Mouse (Mus musculus): ENCODE measurements around the gene Nav3. TPM values are rescaled to one million over a fixed set of nuclear protein-coding genes. Genes with fewer than 3 reads are reported as not detected.
"Not testable (repeated sequence)": the region's sequence is repeated elsewhere in the genome, so short reads cannot be mapped to it uniquely, and the experiment has no call there.

The Nav3 gene
- total and polyA plus RNA-seq, 2 experiments, result 0.01 to 0.28 TPM

DNA sequence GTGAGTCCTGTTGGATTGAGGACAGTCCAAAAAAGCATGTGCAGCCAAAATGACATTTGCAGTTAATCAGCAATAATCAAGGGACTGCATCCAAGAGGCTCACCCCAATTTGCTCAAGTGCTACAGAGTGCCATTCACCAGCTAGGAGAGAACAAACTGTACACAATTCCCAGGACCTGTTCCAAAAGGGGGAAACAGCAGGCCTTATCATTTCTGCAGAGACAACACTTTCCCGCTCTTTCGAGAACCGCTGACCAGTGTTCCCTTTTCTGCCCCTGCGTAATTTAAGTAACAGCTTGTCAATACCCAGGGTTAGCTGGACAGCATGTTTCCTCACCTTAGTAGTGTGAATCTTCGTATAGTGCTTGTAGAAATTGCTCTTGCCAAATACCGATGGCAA lies 55.4 kb downstream of the Nav3 start:
- H3K27ac ChIP-seq (replicated peaks; ENCODE audit: insufficient read depth, low read depth, low read length), result no peak overlapping the region
- H3K27me3 ChIP-seq (ENCODE audit: control insufficient read depth, insufficient read depth, low read length), result no peaks in the 10 kb centered on the region
- no peaks in the 10 kb centered on the region for H3K36me3 ChIP-seq (ENCODE audit: control insufficient read depth, insufficient read depth, low read length)
- whole genome bisulfite sequencing, result 79% methylated on average over 6 of the region's 6 CpGs
- no peaks in the 10 kb centered on the region for H3K4me1 ChIP-seq (ENCODE audit: control insufficient read depth, insufficient read depth, low read length)
- H3K4me3 ChIP-seq (ENCODE audit: insufficient read depth, low read depth, low read length), result no peak overlapping the region
- no peaks in the 10 kb centered on the region for H3K79me2 ChIP-seq (ENCODE audit: control insufficient read depth, insufficient read depth, low read length)
- DNase-seq (ENCODE audit: extremely low read depth, low read depth, low spot score), result no peak
- no peak overlapping the region for H3K9ac ChIP-seq (ENCODE audit: low read depth, low read length)
- TF ChIP-seq CTCF (IDR thresholded peaks at IDR 0.05; ENCODE audit: low read depth, low read length) (no peak), POLR2A (IDR thresholded peaks at IDR 0.05; ENCODE audit: extremely low read depth, insufficient read depth, low read length) (no peak)

DNA sequence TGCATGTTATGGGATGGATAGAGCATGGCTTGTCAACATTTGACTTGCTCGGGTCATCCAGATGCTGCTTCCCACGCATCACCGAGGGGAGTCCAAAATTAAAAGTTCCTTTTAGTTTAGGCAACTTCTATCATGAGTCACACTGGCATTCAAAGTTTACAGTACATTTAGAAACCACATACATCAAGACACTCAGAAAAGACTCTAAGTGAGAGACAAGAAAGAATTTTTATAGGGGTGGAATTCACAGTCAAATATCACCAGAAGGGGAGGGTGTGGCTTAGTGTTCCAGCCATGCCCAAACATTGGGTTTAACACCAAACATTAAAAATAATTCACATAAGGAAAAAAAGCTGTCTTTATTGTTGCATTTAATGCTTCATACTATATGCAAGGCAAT lies 57.4 kb downstream of the Nav3 start:
- no peaks in the 10 kb centered on the region for H3K27me3 ChIP-seq (ENCODE audit: control insufficient read depth, insufficient read depth, low read length)
- H3K36me3 ChIP-seq (ENCODE audit: control insufficient read depth, insufficient read depth, low read length), result no peaks in the 10 kb centered on the region
- no peak overlapping the region for H3K27ac ChIP-seq (replicated peaks; ENCODE audit: insufficient read depth, low read depth, low read length)
- no peak overlapping the region for H3K4me3 ChIP-seq (ENCODE audit: insufficient read depth, low read depth, low read length)
- H3K79me2 ChIP-seq (ENCODE audit: control insufficient read depth, insufficient read depth, low read length), result no peaks in the 10 kb centered on the region
- TF ChIP-seq CTCF (IDR thresholded peaks at IDR 0.05; ENCODE audit: low read depth, low read length) (no peak), POLR2A (IDR thresholded peaks at IDR 0.05; ENCODE audit: extremely low read depth, insufficient read depth, low read length) (no peak)
- WGBS, result 89% methylated on average over 3 of the region's 3 CpGs
- DNase-seq (ENCODE audit: extremely low read depth, low read depth, low spot score), result no peak
- no peaks in the 10 kb centered on the region for H3K4me1 ChIP-seq (ENCODE audit: control insufficient read depth, insufficient read depth, low read length)
- H3K9ac ChIP-seq (ENCODE audit: low read depth, low read length), result no peak overlapping the region

DNA sequence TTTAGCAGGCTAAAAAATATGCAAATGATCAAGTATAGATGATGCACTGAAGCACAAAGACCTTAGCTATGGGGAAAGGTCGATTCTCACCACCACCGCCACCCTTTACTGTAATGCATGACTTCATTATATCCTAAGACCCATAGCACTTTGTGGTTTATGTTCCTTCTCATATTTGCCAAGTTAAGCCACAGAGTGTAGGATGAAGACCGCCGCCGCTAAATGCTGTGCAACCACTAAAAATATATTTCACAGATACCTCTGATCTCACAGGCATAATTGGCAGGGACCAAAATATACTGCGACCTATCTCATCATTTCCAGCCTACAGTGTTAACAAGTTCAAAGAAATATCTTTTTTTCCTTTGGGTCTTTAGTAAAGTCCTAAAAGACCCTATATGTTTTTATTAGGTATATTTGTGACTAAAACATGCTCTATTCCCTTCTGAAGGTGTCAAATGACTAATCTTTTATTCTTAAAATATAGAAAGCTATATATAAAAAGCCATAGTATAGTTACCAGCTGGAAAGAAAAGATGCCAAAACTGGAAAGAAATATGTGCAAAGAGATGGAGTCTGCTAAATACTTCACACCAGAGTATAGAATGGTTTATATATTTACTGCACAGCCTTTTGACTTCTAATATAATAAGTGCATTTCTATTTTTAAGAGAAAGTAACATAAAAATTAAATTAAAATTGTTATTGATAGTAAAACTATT lies 69.4 kb downstream of the Nav3 start:
- no peaks in the 10 kb centered on the region for H3K27me3 ChIP-seq (ENCODE audit: control insufficient read depth, insufficient read depth, low read length)
- TF ChIP-seq CTCF (IDR thresholded peaks at IDR 0.05; ENCODE audit: low read depth, low read length) (no peak), POLR2A (IDR thresholded peaks at IDR 0.05; ENCODE audit: extremely low read depth, insufficient read depth, low read length) (no peak)
- no peaks in the 10 kb centered on the region for H3K36me3 ChIP-seq (ENCODE audit: control insufficient read depth, insufficient read depth, low read length)
- no peak overlapping the region for H3K27ac ChIP-seq (replicated peaks; ENCODE audit: insufficient read depth, low read depth, low read length)
- no peaks in the 10 kb centered on the region for H3K79me2 ChIP-seq (ENCODE audit: control insufficient read depth, insufficient read depth, low read length)
- H3K4me3 ChIP-seq (ENCODE audit: insufficient read depth, low read depth, low read length), result no peak overlapping the region
- no peaks in the 10 kb centered on the region for H3K4me1 ChIP-seq (ENCODE audit: control insufficient read depth, insufficient read depth, low read length)
- no peak for DNase-seq (ENCODE audit: extremely low read depth, low read depth, low spot score)
- 92% methylated on average over 6 of the region's 6 CpGs for WGBS
- H3K9ac ChIP-seq (ENCODE audit: low read depth, low read length), result no peak overlapping the region

DNA sequence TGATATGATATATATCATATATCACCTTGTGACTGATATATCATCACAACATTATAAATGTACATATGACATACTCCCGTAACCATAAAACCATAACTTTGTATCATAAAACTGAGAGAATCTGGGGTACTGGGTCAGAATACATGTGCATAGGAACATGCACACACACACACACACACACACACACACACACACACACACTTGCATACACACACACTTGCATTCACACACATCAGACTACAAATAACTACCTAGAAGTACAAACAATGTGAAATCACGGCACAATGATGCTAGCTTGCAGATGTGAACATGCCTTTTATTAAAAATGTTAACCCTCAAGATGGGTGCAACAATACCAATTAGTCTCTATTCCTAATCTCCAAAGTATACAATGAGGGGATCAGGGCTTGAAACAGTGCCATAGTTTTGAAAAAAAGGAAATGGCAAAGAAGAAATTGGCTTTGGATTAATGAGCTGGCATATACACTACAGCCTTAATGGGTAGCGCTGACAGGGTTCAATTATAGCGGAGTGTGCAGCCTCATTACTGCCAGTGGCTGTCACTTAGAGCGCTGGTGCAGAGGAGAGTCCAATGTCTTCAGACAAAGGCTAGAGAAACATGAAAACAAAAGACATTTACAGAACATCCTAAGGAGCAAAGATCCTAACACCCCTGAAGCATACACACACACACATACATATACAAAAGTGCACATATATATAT lies 72.3 kb downstream of the Nav3 start:
- DNase-seq (ENCODE audit: extremely low read depth, low read depth, low spot score); H3K9ac ChIP-seq (ENCODE audit: low read depth, low read length); H3K36me3 ChIP-seq (ENCODE audit: control insufficient read depth, insufficient read depth, low read length); H3K27ac ChIP-seq (replicated peaks; ENCODE audit: insufficient read depth, low read depth, low read length); H3K4me1 ChIP-seq (ENCODE audit: control insufficient read depth, insufficient read depth, low read length); H3K79me2 ChIP-seq (ENCODE audit: control insufficient read depth, insufficient read depth, low read length); H3K4me3 ChIP-seq (ENCODE audit: insufficient read depth, low read depth, low read length); H3K27me3 ChIP-seq (ENCODE audit: control insufficient read depth, insufficient read depth, low read length): not testable (repeated sequence)
- 96% methylated on average over 5 of the region's 5 CpGs for WGBS

DNA sequence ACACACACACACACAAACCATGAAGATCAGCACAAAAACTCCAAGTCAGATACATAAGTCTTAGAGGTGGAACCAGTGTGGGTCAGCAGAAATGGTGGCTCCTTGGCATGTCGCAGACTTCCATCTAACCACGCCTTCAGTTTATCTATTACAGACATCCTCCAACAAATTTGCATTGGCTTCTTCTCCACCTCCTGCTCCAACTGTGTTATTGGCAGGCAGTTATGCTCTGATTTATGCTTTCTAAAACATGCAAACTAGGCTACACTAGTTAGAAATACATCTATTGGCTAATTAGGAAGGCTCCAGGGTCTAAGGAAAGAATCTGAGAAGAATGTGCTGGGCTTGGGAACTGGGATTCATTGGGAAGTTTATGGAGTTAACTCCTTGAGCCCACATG lies 75.2 kb downstream of the Nav3 start:
- WGBS, result 85% methylated on average over 2 of the region's 2 CpGs
- H3K4me3 ChIP-seq (ENCODE audit: insufficient read depth, low read depth, low read length), result no peak overlapping the region
- no peak for DNase-seq (ENCODE audit: extremely low read depth, low read depth, low spot score)

More for the DNA sequence above, 75.2 kb downstream of the Nav3 start:
- Histone ChIP-seq H3K36me3 (ENCODE audit: control insufficient read depth, insufficient read depth, low read length) (no peaks in the 10 kb centered on the region), H3K27me3 (ENCODE audit: control insufficient read depth, insufficient read depth, low read length) (no peaks in the 10 kb centered on the region), H3K27ac (replicated peaks; ENCODE audit: insufficient read depth, low read depth, low read length) (no peak overlapping the region), H3K4me1 (ENCODE audit: control insufficient read depth, insufficient read depth, low read length) (no peaks in the 10 kb centered on the region), H3K79me2 (ENCODE audit: control insufficient read depth, insufficient read depth, low read length) (no peaks in the 10 kb centered on the region), H3K9ac (ENCODE audit: low read depth, low read length) (no peak overlapping the region)
- TF ChIP-seq CTCF (IDR thresholded peaks at IDR 0.05; ENCODE audit: low read depth, low read length) (no peak), POLR2A (IDR thresholded peaks at IDR 0.05; ENCODE audit: extremely low read depth, insufficient read depth, low read length) (no peak)

Data from liver, adult 2 months (tissue).